Mouse (Mus musculus) kidney, postnatal 10 days (tissue): ENCODE measurements at regions not wholly inside any gene's neighbourhood (a gene's known extent, or its start where the extent isn't known, plus 50 kb on each side); places are given as distances from the start of the nearest gene placed in this dataset.

Source experiments
- DNase-seq: peaks from one replicate; pipeline ENCODE4 v3.0.0; 2021; ENCODE audit warnings: mixed read lengths

- DNase-seq: no peak
These were observed 215.3 kb downstream of the Mreg start for GRCm38 (mm10) chr1:71996828-71997227.

- no peak for DNase-seq
These were observed 215.9 kb downstream of the Mreg start for GRCm38 (mm10) chr1:71996234-71996619.

- no peak for DNase-seq
These were observed 216.4 kb downstream of the Mreg start for GRCm38 (mm10) chr1:71995573-71996233.

GRCm38 (mm10) chr1:71990936-71991335 is 221.2 kb downstream of the Mreg start:
- no peak for DNase-seq

GRCm38 (mm10) chr1:71988086-71988485 is 224.0 kb downstream of the Mreg start:
- no peak for DNase-seq

GRCm38 (mm10) chr1:71986047-71986446 is 226.1 kb downstream of the Mreg start:
- no peak for DNase-seq

GRCm38 (mm10) chr1:71983786-71984185 is 228.3 kb downstream of the Mreg start:
- no peak for DNase-seq

GRCm38 (mm10) chr1:71982423-71983262 is 229.5 kb downstream of the Mreg start:
- DNase-seq: no peak

- no peak for DNase-seq
These were observed 231.5 kb downstream of the Mreg start for GRCm38 (mm10) chr1:71980624-71981023.

GRCm38 (mm10) chr1:71979261-71979660 is 232.8 kb downstream of the Mreg start:
- DNase-seq: no peak

- no peak for DNase-seq
These were observed 234.7 kb downstream of the Mreg start for GRCm38 (mm10) chr1:71977361-71977760.

- no peak for DNase-seq
These were observed 237.4 kb downstream of the Mreg start for GRCm38 (mm10) chr1:71974715-71975114.

GRCm38 (mm10) chr1:71971943-71972342 is 240.2 kb downstream of the Mreg start:
- no peak for DNase-seq

GRCm38 (mm10) chr1:71970771-71971170 is 241.3 kb downstream of the Mreg start:
- DNase-seq: no peak

GRCm38 (mm10) chr1:71967574-71968104 is 244.5 kb downstream of the Mreg start:
- no peak for DNase-seq

GRCm38 (mm10) chr1:71964450-71965126 is 247.5 kb downstream of the Mreg start:
- no peak for DNase-seq

GRCm38 (mm10) chr1:71956940-71957339 is 255.2 kb downstream of the Mreg start:
- DNase-seq: no peak

- DNase-seq: no peak
These were observed 256.8 kb downstream of the Mreg start for GRCm38 (mm10) chr1:71955331-71955730.

- no peak for DNase-seq
These were observed 258.8 kb downstream of the Mreg start for GRCm38 (mm10) chr1:71953292-71953691.

- DNase-seq: no peak
These were observed 262.6 kb downstream of the Mreg start for GRCm38 (mm10) chr1:71949549-71949948.

GRCm38 (mm10) chr1:71948686-71949085 is 263.4 kb downstream of the Mreg start:
- no peak for DNase-seq

GRCm38 (mm10) chr1:71947506-71947905 is 264.6 kb downstream of the Mreg start:
- DNase-seq: no peak

- no peak for DNase-seq
These were observed 265.2 kb downstream of the Mreg start for GRCm38 (mm10) chr1:71946911-71947310.
